Mouse (Mus musculus) megakaryocyte progenitor cell, adult 5-6 weeks (primary cell): ENCODE data around the gene Cdipt. TPM values are rescaled to one million over a fixed set of nuclear protein-coding genes. Genes with fewer than 3 reads are reported as not detected.
A peak's percentile ranks its signal among the peaks of the same experiment; 100 is the strongest.

Experiments used
- ATAC-seq: replicated peaks from 2 replicates; pipeline ENCODE4 v1.8.0; 2016; ENCODE audit warnings: mild to moderate bottlenecking, moderate TSS enrichment, inconsistent platforms; ENCODE audit not compliant: poor library complexity
- total RNA-seq, 2 experiments: library from RNA; stranded (forward) in 1 of 2; stranded (reverse) in 1 of 2; fragments of 157-497, 149-512 nt in 1 of 2; fragments of 200-1000 nt in 1 of 2; gene quantifications; 2 replicates each; pipeline versions ENCODE4 v1.2.3 to v1.2.4; 2015 to 2017

Cdipt gene
- total RNA-seq (2015) (41.2 and 42.3 TPM in 2 replicates), total RNA-seq (2017) (50.1 and 54.7 TPM in 2 replicates)

DNA sequence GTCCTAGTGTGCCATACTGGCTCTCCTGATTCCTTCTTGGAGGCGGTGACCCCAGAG is at the start of gene Cdipt:
Gene Cdipt (plus strand): TSS at position 22 of the 57 bp plus-strand sequence.
- ATAC-seq = no peak

DNA sequence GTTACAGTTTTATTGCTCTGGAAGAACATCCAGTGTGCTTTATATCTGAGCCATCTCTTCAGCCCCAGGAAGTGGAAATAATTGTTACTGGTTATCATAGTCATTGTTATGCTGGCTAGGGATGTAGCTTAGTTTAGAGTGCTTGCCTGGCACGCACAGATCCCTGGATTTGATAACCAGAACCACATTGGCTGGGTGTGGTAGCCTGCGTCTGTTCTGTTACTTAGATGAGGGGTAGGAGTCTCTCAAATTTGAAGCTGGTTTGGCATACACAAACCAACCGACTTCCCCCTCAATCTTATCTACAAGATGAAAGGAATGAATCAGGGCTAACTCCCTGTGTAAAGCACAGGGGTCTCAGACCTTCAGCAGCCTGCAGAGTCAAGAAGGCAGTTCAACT is 49.4 kb upstream of the Cdipt start:
- peak; percentile 61 for ATAC-seq

- peak; percentile 79 for ATAC-seq
These were observed 47.2 kb upstream of the Cdipt start, which contains the start of gene Kctd13 for GRCm38 (mm10) chr7:126928384-126929037. Gene Kctd13, plus strand, starts transcription at chr7:126928879.

DNA sequence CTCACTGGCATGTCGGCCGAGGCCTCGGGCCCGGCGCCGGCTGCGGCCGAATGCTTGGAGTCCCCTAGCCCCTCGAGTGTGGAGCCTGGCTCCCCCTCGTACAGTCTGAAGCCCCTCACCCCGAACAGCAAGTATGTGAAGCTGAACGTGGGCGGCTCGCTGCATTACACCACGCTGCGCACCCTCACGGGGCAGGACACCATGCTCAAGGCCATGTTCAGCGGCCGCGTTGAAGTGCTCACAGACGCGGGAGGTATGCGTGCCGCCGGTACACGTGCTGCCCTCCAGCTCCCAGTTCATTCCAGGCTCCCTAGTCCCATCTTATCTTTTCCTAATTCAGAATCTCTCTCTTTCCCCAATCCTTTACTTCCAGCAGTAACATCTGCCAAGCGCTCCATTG is 46.7 kb upstream of the Cdipt start:
- ATAC-seq = no peak

DNA sequence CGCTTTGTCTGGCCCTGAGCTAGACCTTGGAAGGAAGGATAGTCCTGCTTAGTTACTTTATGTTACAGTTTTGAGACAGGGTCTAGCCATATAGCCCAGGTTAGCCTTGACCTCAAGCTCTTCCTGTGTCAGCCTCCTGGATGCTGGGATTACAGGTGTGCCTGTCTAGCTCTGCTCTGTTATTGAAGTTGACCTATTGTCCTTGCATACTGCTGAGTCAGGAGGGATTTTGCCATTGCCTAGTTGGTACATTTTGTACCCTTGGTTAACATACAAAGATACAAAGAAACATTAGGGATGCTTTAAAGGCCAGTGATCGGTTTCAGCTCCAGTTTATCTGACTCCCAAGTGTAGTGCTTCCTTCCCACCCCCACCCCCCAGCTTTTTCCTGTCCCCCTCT is 43.1 kb upstream of the Cdipt start:
- ATAC-seq = no peak

GRCm38 (mm10) chr7:126941171-126941570 is 34.5 kb upstream of the Cdipt start:
- ATAC-seq = peak; percentile 55

DNA sequence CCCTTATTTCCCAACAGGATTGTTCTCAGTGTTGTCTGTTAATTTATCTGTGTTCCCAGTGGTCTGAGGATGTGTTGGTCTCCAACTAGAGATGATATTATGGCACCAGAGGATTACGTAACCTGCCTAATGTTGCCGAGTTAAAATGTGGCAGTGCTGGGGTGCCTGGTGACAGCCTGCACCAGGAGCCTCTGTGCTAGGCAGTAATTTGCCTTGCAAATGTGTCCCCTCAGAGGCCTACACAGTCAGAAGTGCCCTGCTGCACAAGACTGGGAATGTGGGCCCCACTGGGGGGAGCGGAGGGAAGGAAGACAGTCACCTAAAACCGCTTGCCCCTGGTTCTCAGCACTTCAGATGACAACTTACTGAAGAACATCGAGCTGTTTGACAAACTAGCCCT is 33.9 kb upstream of the Cdipt start:
- ATAC-seq = no peak

- ATAC-seq = peak; percentile 53
These were observed 29.2 kb upstream of the Cdipt start for GRCm38 (mm10) chr7:126946530-126946929.

DNA sequence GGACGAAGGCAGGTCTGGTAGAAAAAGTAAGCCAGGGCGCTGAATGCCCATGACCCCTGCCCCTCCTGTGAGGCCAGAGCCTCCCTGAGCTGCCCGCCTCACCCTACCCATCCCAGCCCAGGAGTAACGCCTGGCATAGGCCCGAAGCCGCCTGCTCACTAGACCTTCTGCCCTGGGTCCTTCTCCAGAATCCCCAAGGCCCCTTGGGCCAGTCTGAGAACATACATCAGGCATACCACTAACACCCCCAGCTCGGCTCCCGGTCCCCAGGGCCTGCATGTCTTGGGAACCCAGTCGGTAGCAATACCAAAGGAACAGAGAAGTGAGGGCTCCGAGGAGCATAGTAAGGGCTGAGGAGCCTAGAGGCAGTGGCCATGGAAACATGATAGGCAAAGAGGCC is 27.1 kb upstream of the Cdipt start:
- no peak for ATAC-seq

DNA sequence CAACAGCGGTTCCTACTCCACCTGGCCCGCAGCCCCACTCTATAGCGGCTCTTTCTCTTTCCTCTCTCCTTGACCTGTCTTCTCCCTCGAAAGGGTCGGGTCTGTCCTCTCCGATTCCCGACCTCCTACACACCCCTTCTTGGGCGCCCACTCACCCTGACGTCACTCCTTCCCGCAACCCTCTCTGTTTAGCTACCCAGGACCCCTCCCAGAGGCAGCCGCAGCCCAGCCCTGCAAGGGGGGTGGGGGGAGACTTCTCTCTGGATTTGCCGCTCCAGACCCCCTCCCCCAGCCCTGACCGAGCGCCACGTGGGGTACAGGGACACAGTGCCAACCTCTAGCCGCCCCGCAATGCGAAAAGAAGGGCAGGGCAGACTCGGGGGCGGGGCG is 26.3 kb upstream of the Cdipt start, which contains the start of gene Asphd1:
Gene Asphd1 (minus strand): TSS at position 180 of the 390 bp plus-strand sequence.
- no peak for ATAC-seq

- ATAC-seq = peak; percentile 96
These were observed 25.7 kb upstream of the Cdipt start, which contains the start of gene Sez6l2 for GRCm38 (mm10) chr7:126949793-126950646. Gene Sez6l2, plus strand, starts transcription at chr7:126950563.

DNA sequence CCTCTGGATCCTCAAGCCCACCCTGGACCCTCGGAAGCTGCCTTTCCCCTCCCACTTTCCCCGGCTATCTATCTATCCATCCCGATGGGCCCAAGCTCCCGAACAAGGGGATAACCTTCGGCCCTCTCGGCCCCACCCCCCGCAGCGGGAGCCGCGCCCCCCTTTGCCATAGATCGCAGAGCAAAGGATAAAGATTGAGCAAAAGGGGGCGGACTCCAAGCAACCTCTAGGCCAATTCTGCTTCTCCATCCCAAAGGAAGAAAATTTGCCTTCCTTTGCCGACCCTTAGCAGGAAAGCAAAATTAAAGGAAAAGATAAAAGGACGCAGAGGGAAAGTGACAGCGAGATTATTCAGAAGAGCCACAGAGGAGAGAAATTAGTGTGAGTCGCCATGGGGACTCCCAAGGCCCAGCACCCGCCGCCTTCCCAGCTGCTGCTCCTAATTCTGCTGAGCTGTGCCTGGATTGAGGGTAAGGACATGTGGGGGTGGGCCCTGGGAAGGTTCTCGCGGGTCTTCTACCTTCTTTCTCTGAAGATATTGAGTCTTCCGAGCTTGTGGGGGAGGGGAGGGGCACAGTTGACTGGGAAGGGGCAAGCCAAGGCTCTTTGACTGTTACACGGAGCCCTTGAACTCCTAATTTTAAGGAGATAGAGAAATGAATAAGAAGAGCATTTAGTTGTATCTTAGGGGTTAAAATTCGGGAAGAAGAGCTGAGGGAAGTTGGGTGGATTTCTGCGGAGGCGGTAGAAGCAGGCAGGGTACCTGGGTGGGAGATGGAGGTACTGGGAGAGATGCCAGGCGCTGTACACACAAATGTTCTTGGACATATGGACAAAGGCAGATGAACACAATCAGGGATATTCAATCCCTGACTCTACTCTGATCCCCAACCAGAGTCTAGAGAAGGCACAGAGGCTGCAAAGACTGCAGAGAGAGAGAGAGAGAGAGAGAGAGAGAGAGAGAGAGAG is 24.8 kb upstream of the Cdipt start:
- ATAC-seq = no peak

DNA sequence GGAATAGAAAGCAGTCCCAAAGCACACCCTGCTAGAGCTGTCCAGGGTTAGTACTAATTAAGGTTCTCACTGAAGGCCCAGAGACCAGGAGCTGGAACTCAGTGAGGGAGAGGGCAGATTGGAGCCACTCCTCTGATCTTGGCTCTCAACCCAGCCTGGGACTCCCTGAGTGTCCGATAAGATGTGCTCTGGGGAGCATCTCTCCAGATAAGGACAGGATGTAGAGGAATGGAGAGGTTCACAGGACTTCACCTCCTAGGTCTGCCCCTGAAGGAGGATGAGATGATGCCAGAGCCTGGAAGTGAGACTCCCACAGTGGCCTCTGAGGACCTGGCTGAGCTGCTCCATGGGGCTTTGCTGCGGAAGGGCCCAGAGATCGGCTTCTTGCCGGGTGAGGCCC is 24.0 kb upstream of the Cdipt start:
- ATAC-seq = no peak

DNA sequence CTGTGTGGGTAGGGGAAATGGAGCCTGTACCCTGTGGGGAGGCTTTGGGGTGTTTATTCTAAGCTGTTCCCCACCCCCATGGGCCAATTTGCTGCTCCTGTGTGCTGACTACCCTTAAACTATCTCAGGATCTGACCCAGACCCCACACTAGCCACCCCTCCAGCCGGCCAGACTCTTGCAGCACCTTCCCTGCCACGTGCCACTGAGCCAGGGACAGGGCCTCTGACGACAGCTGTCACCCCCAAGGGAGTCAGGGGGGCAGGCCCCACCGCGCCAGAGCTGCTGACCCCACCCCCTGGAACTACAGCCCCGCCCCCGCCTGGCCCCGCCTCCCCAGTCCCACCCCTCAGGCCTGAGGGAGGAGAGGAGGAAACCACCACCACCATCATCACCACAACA is 23.1 kb upstream of the Cdipt start:
- no peak for ATAC-seq

GRCm38 (mm10) chr7:126955125-126955524 is 20.6 kb upstream of the Cdipt start:
- ATAC-seq = peak; percentile 59

DNA sequence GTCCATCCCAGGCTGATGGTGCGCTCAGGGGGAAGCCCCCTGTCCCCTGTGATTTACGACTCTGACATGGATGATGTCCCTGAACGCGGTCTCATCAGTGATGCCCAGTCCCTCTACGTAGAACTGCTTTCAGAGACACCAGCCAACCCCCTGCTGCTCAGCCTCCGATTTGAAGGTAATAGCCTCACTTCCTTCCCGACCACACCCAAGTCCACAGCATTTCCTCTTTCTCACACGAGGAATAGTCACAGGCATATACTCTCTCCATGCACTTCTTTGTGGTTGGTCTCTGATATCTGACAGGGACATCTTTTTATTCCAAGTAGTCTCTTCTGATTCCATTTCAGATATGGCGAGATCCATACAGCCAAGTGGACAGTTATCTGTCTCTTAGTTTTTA is 15.9 kb upstream of the Cdipt start:
- ATAC-seq = no peak

- ATAC-seq = no peak
These were observed 14.6 kb upstream of the Cdipt start for GRCm38 (mm10) chr7:126961095-126961494.

DNA sequence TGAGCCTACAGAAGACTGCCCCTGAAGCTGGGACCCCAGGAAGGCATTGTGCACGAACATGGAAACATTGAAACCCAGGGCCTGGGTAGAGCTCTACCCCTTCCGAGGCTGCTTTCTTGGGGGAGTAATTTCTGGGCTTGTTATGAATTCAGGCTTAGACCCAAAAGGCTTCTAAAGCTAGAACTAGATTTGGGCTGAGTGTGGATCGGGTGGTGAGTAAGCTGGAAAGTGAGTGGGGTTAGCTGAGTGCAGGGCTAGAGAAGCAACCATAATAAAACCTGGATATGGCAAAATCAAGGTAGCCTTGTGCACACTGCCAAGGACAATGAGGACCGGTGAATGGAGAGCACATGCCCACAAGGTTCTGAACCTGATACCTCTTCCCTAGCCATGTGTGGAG is 13.7 kb upstream of the Cdipt start:
- ATAC-seq = no peak

DNA sequence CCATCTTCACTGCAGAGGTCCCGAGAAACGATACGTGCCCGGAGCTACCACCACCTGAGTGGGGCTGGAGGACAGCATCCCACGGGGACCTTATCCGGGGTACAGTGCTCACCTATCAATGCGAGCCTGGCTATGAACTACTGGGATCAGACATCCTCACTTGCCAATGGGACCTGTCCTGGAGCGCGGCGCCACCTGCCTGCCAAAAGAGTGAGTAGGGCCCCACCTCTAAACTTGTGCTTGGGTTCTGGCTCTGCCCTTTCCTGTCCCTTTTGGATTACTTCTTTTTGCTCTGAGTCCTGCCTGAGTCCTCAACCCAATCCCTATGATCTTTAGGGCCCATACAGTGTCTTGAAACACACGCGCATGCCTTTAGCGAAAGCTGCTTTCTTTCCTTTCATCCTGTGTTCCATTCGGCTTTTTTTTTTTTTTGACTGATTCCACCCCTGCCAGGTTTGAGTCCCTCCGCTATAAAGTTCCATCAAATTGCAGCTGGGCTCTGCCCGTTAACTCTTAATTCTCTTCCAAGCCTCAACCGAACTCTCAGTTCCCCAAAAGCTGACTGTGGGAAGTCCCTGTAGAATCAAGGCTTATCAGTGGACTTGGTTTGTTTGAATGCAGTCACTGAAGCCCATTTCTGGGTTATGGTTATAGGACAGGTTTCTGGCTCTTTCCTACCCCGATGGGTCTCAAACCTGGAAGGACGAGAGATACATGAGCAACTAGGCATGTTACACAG is 12.0 kb upstream of the Cdipt start:
- ATAC-seq = peak; percentile 68; the same call in 1 of the 2 replicates

DNA sequence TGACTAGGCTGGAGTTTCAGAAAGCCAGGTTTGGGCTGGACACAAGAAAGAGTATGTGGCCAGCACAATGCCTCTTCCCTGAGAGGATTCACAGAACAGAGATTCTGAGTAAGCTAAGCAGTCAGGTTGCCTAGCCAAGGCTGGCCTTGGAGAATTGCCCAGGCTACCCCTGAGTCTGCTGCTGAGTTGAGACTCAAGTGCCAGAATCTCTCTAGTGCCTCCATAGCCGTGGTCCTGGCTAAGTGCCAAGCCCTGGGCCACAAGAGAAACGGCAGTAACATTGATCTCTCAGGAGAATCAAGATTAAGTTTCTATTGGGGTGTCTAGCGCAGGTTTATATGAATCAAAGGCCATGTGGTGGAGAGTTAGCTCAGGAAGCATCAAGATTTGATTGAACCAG is 10.1 kb upstream of the Cdipt start:
- no peak for ATAC-seq

GRCm38 (mm10) chr7:126967361-126967760 is 8.4 kb upstream of the Cdipt start:
- ATAC-seq = no peak
